12 mouse cellular contexts compared by ENCODE assay signal in the genomic region with DNA sequence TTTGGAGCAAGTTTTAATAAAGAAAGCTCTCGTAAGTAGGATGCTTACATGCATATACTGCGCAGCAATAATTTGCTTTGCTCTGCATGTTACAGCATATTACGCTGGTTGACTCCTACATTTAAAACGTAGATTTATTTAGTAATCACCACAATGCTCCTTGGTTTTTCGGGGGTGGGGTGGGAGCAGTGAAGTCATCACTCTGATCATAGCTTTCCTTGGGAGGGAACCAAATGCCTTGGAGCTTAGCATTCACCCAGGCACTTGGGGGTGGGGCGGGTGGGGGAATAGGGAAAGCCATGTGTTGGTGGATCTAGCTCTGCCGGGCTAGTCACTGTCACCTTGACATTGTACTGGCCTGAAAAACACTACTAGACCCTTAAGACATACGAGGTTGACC. TPM values are rescaled to one million over a fixed set of nuclear protein-coding genes. Genes with fewer than 3 reads are reported as not detected.
DNase-seq lines count a peak whose midpoint lies in the region; ATAC-seq and TF ChIP-seq lines count a peak whose summit lies in the region.
"Had no signal": no experiment of that assay in that cellular context is flagged by ENCODE, and none has a peak within 500 bp of the region (broad histone marks: within the 10 kb centered on the region; RNA-seq: fewer than 3 reads in every experiment).

No protein-coding gene starts in this region.

- peak; percentile 55 for DNase-seq in heart, adult 11 months
- no peak for DNase-seq in heart, postnatal 4 days
- DNase-seq in lung, postnatal 25 days (ENCODE audit: low spot score): no peak
- no peak for DNase-seq in heart, postnatal 0 days (ENCODE audit: low spot score)
- DNase-seq in neural tube, embryonic 10.5 days (ENCODE audit: extremely low spot score, low spot score): peak; percentile 24
- DNase-seq in spleen, adult 12 weeks (ENCODE audit: low spot score): no peak
- no peak for DNase-seq in thymus, postnatal 36 days
- DNase-seq: adrenal gland, postnatal 10 days; cerebellum, postnatal 36 days had no signal

- H3K4me2 ChIP-seq in lung, embryonic 15.5 days: peak overlapping the region; percentile 92; the same call in 1 of the 2 replicates
- H3K4me2 ChIP-seq in heart, postnatal 0 days (ENCODE audit: low read depth, low read length): peak overlapping the region; percentile 99

- H3K9ac ChIP-seq in lung, embryonic 15.5 days: no peak overlapping the region
- no peak overlapping the region for H3K9ac ChIP-seq in heart, postnatal 0 days (replicated peaks; ENCODE audit: low read depth, low read length)

- peaks cover 74% of the 10 kb centered on the region for H3K27me3 ChIP-seq in lung, embryonic 15.5 days
- H3K27me3 ChIP-seq in heart, postnatal 0 days (ENCODE audit: control insufficient read depth, insufficient read depth, low read length): peaks cover 83% of the 10 kb centered on the region

- TF ChIP-seq EP300 in heart, postnatal 0 days (IDR thresholded peaks at IDR 0.05; ENCODE audit: low read depth): no peak

- ATAC-seq in lung, embryonic 15.5 days (ENCODE audit: borderline replicate concordance, extremely low read depth, low FRiP score, low TSS enrichment): no peak
- ATAC-seq in heart, postnatal 0 days (ENCODE audit: insufficient read depth, low read depth): no peak
- ATAC-seq: CD4-positive, CD25-positive, alpha-beta regulatory T cell, adult 4 months had no signal

- H3K36me3 ChIP-seq in lung, embryonic 15.5 days: no peaks in the 10 kb centered on the region
- no peaks in the 10 kb centered on the region for H3K36me3 ChIP-seq in heart, postnatal 0 days (replicated peaks; ENCODE audit: control insufficient read depth, insufficient read depth, low read length)

- TF ChIP-seq CTCF in heart, postnatal 0 days (IDR thresholded peaks at IDR 0.05; ENCODE audit: low read depth): no peak

- H3K9me3 ChIP-seq in lung, embryonic 15.5 days: no peaks in the 10 kb centered on the region
- no peaks in the 10 kb centered on the region for H3K9me3 ChIP-seq in heart, postnatal 0 days (replicated peaks; ENCODE audit: control insufficient read depth, low read length)

- H3K4me1 ChIP-seq in lung, embryonic 15.5 days: peaks cover 23% of the 10 kb centered on the region
- peaks cover 8% of the 10 kb centered on the region for H3K4me1 ChIP-seq in heart, postnatal 0 days (ENCODE audit: control insufficient read depth, insufficient read depth)

- no peak overlapping the region for H3K27ac ChIP-seq in lung, embryonic 15.5 days
- H3K27ac ChIP-seq in heart, postnatal 0 days (ENCODE audit: low read depth): no peak overlapping the region

- peak overlapping the region; percentile 61 for H3K4me3 ChIP-seq in lung, embryonic 15.5 days
- peak overlapping the region; percentile 86 for H3K4me3 ChIP-seq in heart, postnatal 0 days (ENCODE audit: low read depth, low read length)

- 5% methylated on average over 8 of the region's 8 CpGs for WGBS in lung, embryonic 15.5 days
- 12% methylated on average over 8 of the region's 8 CpGs for WGBS in heart, postnatal 0 days

RNA-seq across cellular contexts. Expression of gene Spag6, which starts 1.3 kb away (rescaled TPM):
- under 1 TPM; 0.56 to 0.57 TPM for total RNA-seq in heart, postnatal 4 days (2021)
- 0.16 TPM in 1 of 2 replicates, not detected in the other for polyA plus RNA-seq in lung, embryonic 15.5 days (2015; fragmentation: Nextera tagmentation; extraction: Ambion mirVana)
- not detected in 2 replicates for total RNA-seq in heart, postnatal 0 days (2014; rRNA removed; ENCODE audit: low replicate concordance)
- 0.10 and 0.14 TPM in 2 replicates for polyA plus RNA-seq in heart, postnatal 0 days (2015; fragmentation: Nextera tagmentation; extraction: Ambion mirVana)
- total RNA-seq: megakaryocyte-erythroid progenitor cell, adult 5-6 weeks had no signal
- polyA plus RNA-seq: CD4-positive, CD25-positive, alpha-beta regulatory T cell, adult 4 months had no signal

RNA-seq across cellular contexts. Expression of gene Bmi1, which starts 18.3 kb away (rescaled TPM):
- 10 to 100 TPM; 63.8 to 69.2 TPM for total RNA-seq in heart, postnatal 4 days (2021)
- 24.3 and 25.1 TPM in 2 replicates for polyA plus RNA-seq in lung, embryonic 15.5 days (2015; fragmentation: Nextera tagmentation; extraction: Ambion mirVana)
- 46.6 and 50.7 TPM in 2 replicates for total RNA-seq in heart, postnatal 0 days (2014; rRNA removed; ENCODE audit: low replicate concordance)
- 14.7 and 15.8 TPM in 2 replicates for polyA plus RNA-seq in heart, postnatal 0 days (2015; fragmentation: Nextera tagmentation; extraction: Ambion mirVana)

RNA-seq across cellular contexts. Expression of gene Commd3, which starts 23.0 kb away (rescaled TPM):
- total RNA-seq in heart, postnatal 4 days (2021): 100 to 1,000 TPM; 126 to 140 TPM
- 208 and 212 TPM in 2 replicates for polyA plus RNA-seq in lung, embryonic 15.5 days (2015; fragmentation: Nextera tagmentation; extraction: Ambion mirVana)
- 201 and 342 TPM in 2 replicates for total RNA-seq in heart, postnatal 0 days (2014; rRNA removed; ENCODE audit: low replicate concordance)
- polyA plus RNA-seq in heart, postnatal 0 days (2015; fragmentation: Nextera tagmentation; extraction: Ambion mirVana): 278 and 291 TPM in 2 replicates

Comparison
In these comparisons a context has a peak if more than half of its experiments do, and no peak if none do; other contexts are left out.
1. DNase-seq: peak in heart, adult 11 months (single experiment) and neural tube, embryonic 10.5 days (single experiment); none in heart, postnatal 4 days (single experiment), lung, postnatal 25 days (single experiment), heart, postnatal 0 days (single experiment), spleen, adult 12 weeks (single experiment) and thymus, postnatal 36 days (0 of 2).